Mouse (Mus musculus) cerebellum, adult 9-10 months (tissue): ENCODE measurements around the gene Zfp383.
A peak's percentile ranks its signal among the peaks of the same experiment; 100 is the strongest.
"Not testable (repeated sequence)": the region's sequence is repeated elsewhere in the genome, so short reads cannot be mapped to it uniquely, and the experiment has no call there.

Source experiments
- DNase-seq: peaks from one replicate; pipeline ENCODE4 v3.0.0; 2022

Zfp383 gene

GRCm38 (mm10) chr7:29942740-29943139, 34.7 kb downstream of the Zfp383 start:
- DNase-seq = no peak

- no peak for DNase-seq
These were observed 35.7 kb downstream of the Zfp383 start for GRCm38 (mm10) chr7:29943720-29944119.

GRCm38 (mm10) chr7:29944201-29944600, 36.2 kb downstream of the Zfp383 start:
- no peak for DNase-seq

- no peak for DNase-seq
These were observed 45.1 kb downstream of the Zfp383 start for GRCm38 (mm10) chr7:29953086-29953485.

DNA sequence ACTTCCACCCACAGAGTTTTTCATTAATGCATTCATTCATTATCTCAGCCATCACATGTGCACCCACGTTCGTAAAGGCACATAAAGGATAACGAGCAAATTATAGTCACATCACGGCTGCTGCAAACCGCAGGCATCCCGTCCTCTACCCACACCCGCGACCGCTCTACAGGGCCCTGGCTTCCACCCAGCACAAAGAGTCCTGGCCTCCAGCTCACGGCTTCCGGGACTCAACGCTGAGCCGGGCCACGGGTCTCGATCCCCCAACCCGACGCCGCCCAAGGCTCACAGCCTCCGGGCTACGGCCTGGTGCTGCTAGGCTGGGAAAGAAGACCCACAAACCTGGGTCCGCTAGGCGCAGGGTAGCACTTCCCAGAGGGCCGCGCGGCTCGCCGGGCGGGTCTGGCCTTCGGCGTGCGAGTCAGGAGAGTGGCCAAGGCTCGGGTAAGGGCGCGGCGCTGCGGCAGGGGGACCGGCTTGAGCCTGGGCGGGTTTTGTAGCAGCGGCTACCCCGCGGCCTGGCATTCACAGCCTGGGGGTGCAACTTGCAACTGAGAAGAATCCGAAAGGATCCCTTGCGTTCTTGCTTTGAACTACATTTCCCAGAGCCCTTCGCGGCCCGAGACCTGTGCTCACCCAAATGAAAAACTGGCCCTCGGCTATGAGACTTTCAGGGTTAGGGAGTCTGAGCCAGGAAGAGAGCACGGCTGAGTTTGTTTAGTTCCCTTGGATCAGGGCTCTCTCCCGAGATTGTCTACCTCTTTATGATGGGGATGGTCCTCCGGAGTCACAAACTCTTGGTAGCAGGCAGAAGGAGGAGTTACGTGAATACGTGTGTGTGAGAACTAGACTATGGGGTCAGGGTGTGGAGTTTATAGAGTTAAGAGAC, 45.7 kb downstream of the Zfp383 start, which contains the start of gene Zfp74:
Gene Zfp74 (minus strand): TSS at position 577 of the 889 bp plus-strand sequence.
- peak; percentile 80 for DNase-seq

GRCm38 (mm10) chr7:29954731-29955130, 46.7 kb downstream of the Zfp383 start:
- peak; percentile 50 for DNase-seq

- no peak for DNase-seq
These were observed 48.2 kb downstream of the Zfp383 start for GRCm38 (mm10) chr7:29956257-29956656.

GRCm38 (mm10) chr7:29958125-29958724, 50.2 kb downstream of the Zfp383 start:
- no peak for DNase-seq

DNA sequence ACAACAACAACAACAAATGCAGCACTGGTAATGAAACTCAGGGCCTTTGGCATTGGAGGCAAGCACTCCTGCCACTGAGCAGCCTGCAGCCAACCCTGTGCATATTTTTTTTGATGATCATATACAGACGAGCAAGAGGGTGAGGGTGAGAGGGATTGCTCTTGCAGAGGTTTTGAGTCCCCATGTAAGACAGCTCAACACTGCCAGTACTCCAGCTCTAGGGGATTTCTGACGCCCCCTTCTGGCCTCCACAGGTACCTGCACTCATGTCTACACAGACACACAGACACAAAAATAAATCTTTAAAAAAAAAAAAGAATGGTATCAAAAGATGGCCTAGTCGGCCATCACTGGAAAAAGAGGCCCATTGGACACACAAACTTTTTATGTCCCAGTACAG, 51.0 kb downstream of the Zfp383 start:
- DNase-seq = no peak

GRCm38 (mm10) chr7:29965115-29965810, 57.2 kb downstream of the Zfp383 start:
- not testable (repeated sequence) for DNase-seq
